ENCODE assay signal across 14 mouse cellular contexts in the genomic region with DNA sequence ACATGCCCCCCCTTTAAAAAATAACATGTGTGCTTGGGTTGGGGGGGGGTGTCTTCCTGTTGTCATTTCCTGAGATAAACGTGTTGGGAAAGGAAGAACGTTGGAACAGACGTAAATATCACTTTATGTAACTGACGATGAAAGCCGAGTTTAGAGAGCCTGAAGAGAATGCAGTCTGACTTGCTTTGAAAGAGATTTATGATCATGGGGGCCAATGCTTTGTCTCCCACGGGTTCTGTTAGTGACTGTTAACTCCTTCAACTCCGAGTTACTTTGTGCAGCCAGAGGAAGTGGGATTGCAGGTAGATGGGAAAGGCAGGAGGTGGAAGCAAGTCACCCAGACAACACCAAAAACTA.
A peak's percentile ranks its signal among the peaks of the same experiment; 100 is the strongest.
DNase-seq lines count a peak whose midpoint lies in the region; ATAC-seq and TF ChIP-seq lines count a peak whose summit lies in the region.
"Had no signal": no experiment of that assay in that cellular context is flagged by ENCODE, and none has a peak within 500 bp of the region (broad histone marks: within the 10 kb centered on the region; RNA-seq: fewer than 3 reads in every experiment).

No protein-coding gene starts in this region.

- no peak for TF ChIP-seq CTCF in lung, postnatal 0 days (IDR thresholded peaks at IDR 0.05)
- TF ChIP-seq CTCF in lung, adult 2 months (IDR thresholded peaks at IDR 0.05; ENCODE audit: insufficient read depth, low read length), result no peak

- TF ChIP-seq EP300 in lung, postnatal 0 days (IDR thresholded peaks at IDR 0.05), result peak; percentile 18; the same call in 1 of the 2 replicates

- H3K9ac ChIP-seq in heart, embryonic 12.5 days, result no peak overlapping the region
- H3K9ac ChIP-seq in lung, postnatal 0 days (replicated peaks; ENCODE audit: low read depth), result no peak overlapping the region
- H3K9ac ChIP-seq in stomach, embryonic 16.5 days (ENCODE audit: low read length), result peak overlapping the region; percentile 46; the same call in 1 of the 2 replicates

- DNase-seq in heart, adult 9 months (ENCODE audit: low spot score in 2 of 2), result no peak
- peak; percentile 39 for DNase-seq in lung, postnatal 0 days (ENCODE audit: low spot score)
- no peak for DNase-seq in lung, adult 2 months
- no peak for DNase-seq in limb, embryonic 10.5 days (ENCODE audit: low spot score)
- DNase-seq in urinary bladder, postnatal 36 days (ENCODE audit: low spot score in 2 of 2), result no peak
- no peak for DNase-seq in thymus, postnatal 0 days (ENCODE audit: low spot score)
- DNase-seq: gastrocnemius, postnatal 36 days; heart, postnatal 4 days; kidney, adult 18-20 months; layer of hippocampus, adult 9-11 months; thymus, postnatal 25 days had no signal

- ATAC-seq in heart, embryonic 12.5 days (ENCODE audit: insufficient number of reproducible peaks, low FRiP score), result no peak
- ATAC-seq in lung, postnatal 0 days, result no peak
- ATAC-seq in stomach, embryonic 16.5 days (ENCODE audit: insufficient read depth, low FRiP score), result no peak

- H3K36me3 ChIP-seq in heart, embryonic 12.5 days, result no peaks in the 10 kb centered on the region
- H3K36me3 ChIP-seq in lung, postnatal 0 days (ENCODE audit: insufficient read depth, low read length), result no peaks in the 10 kb centered on the region
- no peaks in the 10 kb centered on the region for H3K36me3 ChIP-seq in limb, embryonic 10.5 days
- H3K36me3 ChIP-seq in stomach, embryonic 16.5 days (ENCODE audit: control insufficient read depth, insufficient read depth, low read length), result no peaks in the 10 kb centered on the region

- no peak overlapping the region for H3K4me3 ChIP-seq in heart, embryonic 12.5 days
- no peak overlapping the region for H3K4me3 ChIP-seq in lung, postnatal 0 days (ENCODE audit: low read depth, low read length)
- H3K4me3 ChIP-seq in lung, adult 2 months (replicated peaks; ENCODE audit: extremely low read depth, low read depth, low read length), result no peak overlapping the region
- no peak overlapping the region for H3K4me3 ChIP-seq in limb, embryonic 10.5 days
- no peak overlapping the region for H3K4me3 ChIP-seq in stomach, embryonic 16.5 days (replicated peaks; ENCODE audit: low read length)
- H3K4me3 ChIP-seq: megakaryocyte, embryonic 14.5 days had no signal

- peaks cover 57% of the 10 kb centered on the region for H3K4me1 ChIP-seq in heart, embryonic 12.5 days (replicated peaks)
- H3K4me1 ChIP-seq in lung, postnatal 0 days (ENCODE audit: insufficient read depth, low read depth, low read length), result peaks cover 16% of the 10 kb centered on the region; the same call in 1 of the 2 replicates
- peaks cover 11% of the 10 kb centered on the region for H3K4me1 ChIP-seq in lung, adult 2 months (ENCODE audit: control insufficient read depth, insufficient read depth, low read length)
- peaks cover 61% of the 10 kb centered on the region for H3K4me1 ChIP-seq in limb, embryonic 10.5 days
- H3K4me1 ChIP-seq in stomach, embryonic 16.5 days (ENCODE audit: control insufficient read depth, insufficient read depth, low read length), result peaks cover 79% of the 10 kb centered on the region
- H3K4me1 ChIP-seq: megakaryocyte, embryonic 14.5 days had no signal

- 0 out of 2 replicates have a peak overlapping the region, but pooled peaks have one; percentile 8 for H3K4me2 ChIP-seq in heart, embryonic 12.5 days
- no peak overlapping the region for H3K4me2 ChIP-seq in lung, postnatal 0 days (replicated peaks; ENCODE audit: low read depth, low read length)
- H3K4me2 ChIP-seq in stomach, embryonic 16.5 days (ENCODE audit: low read depth, low read length), result 0 out of 2 replicates have a peak overlapping the region, but pooled peaks have one; percentile 29

- WGBS in heart, embryonic 12.5 days, result 40% methylated on average over 7 of the region's 7 CpGs
- WGBS in lung, postnatal 0 days, result 5% methylated on average over 7 of the region's 7 CpGs
- WGBS in lung, adult 2 months, result 10% methylated on average over 7 of the region's 7 CpGs
- 2% methylated on average over 7 of the region's 7 CpGs for WGBS in limb, embryonic 10.5 days
- 4% methylated on average over 7 of the region's 7 CpGs for WGBS in stomach, embryonic 16.5 days

- no peak for TF ChIP-seq POLR2A in lung, adult 2 months (IDR thresholded peaks at IDR 0.05; ENCODE audit: borderline replicate concordance, extremely low read depth, low read depth, low read length)

- no peak overlapping the region for H3K27ac ChIP-seq in heart, embryonic 12.5 days (ENCODE audit: poor library complexity, severe bottlenecking)
- no peak overlapping the region for H3K27ac ChIP-seq in lung, postnatal 0 days (ENCODE audit: low read length)
- 0 out of 2 replicates have a peak overlapping the region, but pooled peaks have one; percentile 19 for H3K27ac ChIP-seq in limb, embryonic 10.5 days
- H3K27ac ChIP-seq in stomach, embryonic 16.5 days (ENCODE audit: low read length), result peak overlapping the region; percentile 99

- H3K9me3 ChIP-seq in heart, embryonic 12.5 days (replicated peaks), result no peaks in the 10 kb centered on the region
- no peaks in the 10 kb centered on the region for H3K9me3 ChIP-seq in lung, postnatal 0 days (ENCODE audit: low read length)
- no peaks in the 10 kb centered on the region; the same call in 1 of the 2 replicates for H3K9me3 ChIP-seq in limb, embryonic 10.5 days (replicated peaks)
- H3K9me3 ChIP-seq in stomach, embryonic 16.5 days (replicated peaks; ENCODE audit: control insufficient read depth, low read length), result no peaks in the 10 kb centered on the region
- H3K9me3 ChIP-seq: megakaryocyte, embryonic 14.5 days had no signal

- H3K27me3 ChIP-seq in heart, embryonic 12.5 days (replicated peaks), result no peaks in the 10 kb centered on the region
- H3K27me3 ChIP-seq in lung, postnatal 0 days (replicated peaks; ENCODE audit: insufficient read depth, low read length), result no peaks in the 10 kb centered on the region
- no peaks in the 10 kb centered on the region for H3K27me3 ChIP-seq in limb, embryonic 10.5 days (ENCODE audit: low read depth, poor library complexity, severe bottlenecking)
- no peaks in the 10 kb centered on the region for H3K27me3 ChIP-seq in stomach, embryonic 16.5 days (ENCODE audit: control insufficient read depth, insufficient read depth, low read length)

Comparison
In these comparisons a context has a peak if more than half of its experiments do, and no peak if none do; other contexts are left out.
1. H3K27ac ChIP-seq: peak in limb, embryonic 10.5 days (single experiment) and stomach, embryonic 16.5 days (single experiment); none in heart, embryonic 12.5 days (single experiment) and lung, postnatal 0 days (single experiment).